Mouse (Mus musculus) A20 (cell line): Measurements from ENCODE around the gene Mknk1.

ENCODE experiments used
- DNase-seq: peaks from one replicate; pipeline ENCODE4 v3.0.0-alpha.2; 2011; ENCODE audit warnings: low read depth, low spot score

The Mknk1 gene

GRCm38 (mm10) chr4:115838696-115839641 is at the start of gene Mknk1:
Gene Mknk1 (plus strand): TSS chr4:115839198.
- DNase-seq, result peak; percentile 99

DNA sequence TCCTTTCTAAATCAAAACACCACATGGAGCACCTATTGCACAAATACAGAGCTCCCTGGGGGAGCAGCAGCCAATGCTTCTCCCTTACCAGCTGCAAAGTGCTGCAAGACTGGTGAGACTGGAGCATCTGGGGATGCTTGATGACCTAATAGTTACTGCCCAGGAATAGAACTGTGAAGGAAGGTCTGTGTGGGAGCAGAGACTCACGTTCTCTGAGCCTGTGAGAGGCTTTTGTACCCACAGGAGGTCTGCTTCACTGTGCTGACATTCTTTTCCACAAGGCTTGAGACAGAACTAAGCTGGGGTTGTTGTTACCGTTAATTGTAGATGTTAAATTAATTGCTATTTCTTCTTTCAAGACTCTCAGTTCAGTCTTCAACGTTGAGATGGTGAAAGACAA is 48.1 kb upstream of the Mknk1 start:
- DNase-seq, result no peak

DNA sequence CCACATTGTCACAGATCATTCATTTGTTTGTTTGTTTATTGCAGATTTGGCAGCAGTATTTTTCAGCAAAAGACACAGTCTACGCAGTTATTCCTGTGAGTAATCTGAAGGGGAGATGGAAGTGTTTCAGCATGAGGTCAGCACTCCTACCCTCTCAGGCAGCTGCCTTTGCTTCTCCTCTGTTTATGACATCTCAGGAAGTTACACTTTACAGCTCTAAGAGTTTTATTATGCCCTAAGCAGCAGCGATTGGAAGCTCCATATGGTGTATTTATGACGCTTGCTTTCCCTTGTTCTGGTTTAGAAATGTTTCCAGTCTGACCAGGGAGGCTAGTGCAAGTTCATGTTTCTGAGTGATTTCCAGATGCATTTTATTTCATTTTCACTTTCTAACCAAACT is 43.6 kb upstream of the Mknk1 start:
- DNase-seq, result no peak

DNA sequence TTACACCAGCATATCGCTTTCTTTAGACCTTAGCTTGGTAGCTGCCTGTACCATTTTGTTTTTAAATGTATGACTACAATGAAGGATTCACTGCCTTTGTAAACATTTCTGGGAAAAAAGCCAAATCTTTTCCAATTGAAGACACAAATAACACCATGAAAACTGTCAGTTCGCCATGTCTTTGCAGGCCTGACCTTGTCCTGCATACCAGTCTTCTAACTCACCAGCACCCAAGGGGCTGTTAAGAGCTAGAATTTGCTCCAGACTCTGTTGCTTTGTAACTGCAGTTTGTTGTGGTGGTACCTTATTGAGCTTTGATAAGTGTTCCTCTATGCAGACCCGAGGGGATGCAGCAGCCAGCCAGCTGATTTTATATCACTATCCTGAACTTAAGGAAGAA is 39.0 kb upstream of the Mknk1 start:
- no peak for DNase-seq

DNA sequence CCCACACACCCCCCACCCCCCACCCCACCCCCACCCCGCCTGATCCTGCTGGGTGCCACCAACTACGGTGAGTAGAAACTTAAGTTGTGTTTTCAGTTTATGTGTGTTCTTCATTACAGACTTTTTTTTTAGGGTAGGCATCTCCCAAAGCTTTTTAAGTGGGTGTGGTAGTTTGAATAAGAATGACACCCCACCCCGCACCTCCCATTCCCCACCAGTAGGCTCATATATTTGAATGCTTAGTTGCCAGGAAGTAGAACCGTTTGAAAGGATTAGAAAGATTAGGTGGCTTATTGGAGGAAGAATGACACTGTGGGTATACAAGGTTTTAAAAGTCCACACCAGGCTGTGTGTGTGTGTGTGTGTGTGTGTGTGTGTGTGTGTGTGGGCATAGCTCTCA is 26.7 kb upstream of the Mknk1 start:
- DNase-seq, result no peak

DNA sequence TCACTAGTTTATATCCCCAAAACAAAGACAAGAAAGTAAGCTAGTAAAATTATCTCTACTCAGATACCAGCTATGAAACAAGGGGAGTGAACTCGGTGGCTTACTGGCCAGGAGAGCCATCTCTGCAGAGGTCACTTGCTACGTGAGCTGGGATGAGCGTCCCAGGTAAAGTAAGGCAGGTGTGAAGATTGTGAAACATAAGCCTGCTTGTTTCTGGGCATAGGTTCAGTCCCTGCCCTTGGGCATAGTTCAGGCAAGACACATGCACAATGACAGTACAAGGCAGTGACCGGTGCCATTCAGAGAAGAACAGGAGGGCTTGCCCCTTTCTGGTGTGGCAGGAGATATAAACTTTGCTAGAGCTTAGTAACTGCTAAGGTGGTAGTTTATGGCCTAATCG is 23.4 kb upstream of the Mknk1 start:
- DNase-seq, result no peak

DNA sequence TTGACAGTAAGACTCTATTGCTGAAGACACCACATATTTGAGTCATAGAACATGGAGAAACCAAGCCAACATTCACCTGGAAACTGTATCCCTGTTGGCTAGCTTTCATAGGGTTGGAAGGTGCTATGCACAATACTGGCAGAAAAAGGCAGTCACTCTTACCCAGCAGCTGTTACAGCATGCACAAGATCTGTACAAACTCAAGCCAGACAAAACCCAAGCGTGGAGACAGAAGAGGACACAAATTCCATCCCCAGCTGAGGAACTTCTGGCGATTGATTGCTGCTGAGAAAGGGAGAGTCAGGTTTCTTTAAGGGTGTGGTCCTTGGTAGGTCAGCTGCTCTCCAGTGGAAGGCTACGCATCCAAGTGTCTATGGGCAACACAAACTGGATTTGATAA is 18.8 kb upstream of the Mknk1 start:
- no peak for DNase-seq

DNA sequence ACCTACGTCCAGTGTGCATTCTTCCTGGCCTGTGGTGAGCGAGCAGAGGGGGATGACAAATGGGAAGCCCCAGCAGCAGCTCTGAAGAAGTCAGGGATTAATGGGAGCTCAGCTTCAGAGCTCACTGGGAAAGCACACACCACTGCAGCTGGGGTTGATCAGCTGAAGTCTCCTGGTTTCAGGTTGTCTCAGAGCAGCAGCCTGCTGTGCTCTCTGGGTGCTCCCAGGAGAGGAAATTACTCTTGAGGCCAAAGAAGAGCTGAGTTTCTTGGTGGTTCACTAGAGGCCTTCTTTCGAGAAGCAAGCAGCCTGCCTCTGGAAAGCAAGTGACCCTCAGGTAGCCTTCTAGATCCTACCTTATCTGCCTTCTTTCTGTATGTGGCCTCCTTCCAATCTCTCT is 18.1 kb upstream of the Mknk1 start:
- DNase-seq, result no peak

GRCm38 (mm10) chr4:115821431-115821830 is 17.6 kb upstream of the Mknk1 start:
- DNase-seq, result no peak

DNA sequence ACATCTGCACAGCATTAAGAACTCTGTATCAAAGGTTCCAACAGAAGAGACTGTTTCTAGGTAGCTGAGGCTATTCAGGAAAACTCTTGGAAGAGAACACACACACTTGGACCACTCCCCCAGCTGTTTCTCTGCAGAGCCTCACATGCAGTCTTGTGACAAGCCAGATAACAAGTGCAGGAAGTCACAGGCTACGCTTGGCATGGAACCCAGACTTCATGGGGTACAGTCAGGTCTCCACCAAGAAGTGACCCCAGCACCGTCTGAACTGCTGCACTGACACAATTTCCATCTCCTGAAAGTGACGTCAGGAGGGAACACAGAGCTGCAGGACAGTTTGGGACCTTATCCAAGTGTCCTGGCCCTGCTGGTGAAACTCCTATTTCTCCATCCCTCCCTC is 17.1 kb upstream of the Mknk1 start:
- no peak for DNase-seq

DNA sequence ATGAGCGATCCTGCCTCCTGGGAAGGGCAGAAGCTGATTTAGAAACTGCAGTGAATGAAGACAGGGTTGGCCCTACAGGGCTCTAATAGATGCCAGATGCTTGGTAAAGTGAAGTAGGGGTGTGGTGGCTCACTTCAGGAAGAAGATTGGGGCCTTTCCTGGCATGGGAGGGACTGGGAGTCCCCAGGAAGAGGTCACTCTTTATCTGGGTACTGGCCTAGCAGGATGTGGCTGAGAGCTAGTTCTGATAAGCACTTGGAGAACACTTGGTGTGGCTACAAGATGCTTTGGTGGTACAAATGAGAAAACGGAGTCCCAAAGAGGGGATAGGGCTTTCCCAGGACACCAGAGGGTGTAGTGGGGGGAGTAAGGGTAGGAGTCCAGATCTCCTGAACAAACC is 14.8 kb upstream of the Mknk1 start:
- no peak for DNase-seq

GRCm38 (mm10) chr4:115825271-115825670 is 13.7 kb upstream of the Mknk1 start:
- no peak for DNase-seq

DNA sequence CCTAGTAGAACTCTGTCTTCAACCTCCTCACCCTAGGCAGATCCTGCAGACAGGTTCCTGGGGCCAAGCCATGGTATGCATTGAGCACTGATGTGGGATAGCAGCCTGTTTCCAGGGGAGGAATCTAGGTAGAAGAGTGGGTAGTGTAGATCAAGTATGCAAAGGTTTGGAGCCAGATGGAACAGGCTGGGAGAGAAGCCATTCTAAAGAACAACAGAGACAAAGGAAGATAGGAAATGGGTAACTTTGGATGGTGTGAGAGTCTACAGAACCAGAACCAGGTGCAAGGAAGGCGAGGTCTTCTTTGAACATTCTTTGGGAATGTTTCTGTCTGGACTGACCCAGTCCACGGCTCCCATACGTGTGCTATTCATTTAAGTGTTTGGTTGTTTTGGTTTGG is 11.9 kb upstream of the Mknk1 start:
- DNase-seq, result no peak

- no peak for DNase-seq
Measured at GRCm38 (mm10) chr4:115827535-115827887, 11.5 kb upstream of the Mknk1 start.

- DNase-seq, result peak; percentile 88
Measured at GRCm38 (mm10) chr4:115827888-115828571, 11.0 kb upstream of the Mknk1 start, which contains the start of gene Mob3c. Gene Mob3c (plus strand): TSS chr4:115828092.

DNA sequence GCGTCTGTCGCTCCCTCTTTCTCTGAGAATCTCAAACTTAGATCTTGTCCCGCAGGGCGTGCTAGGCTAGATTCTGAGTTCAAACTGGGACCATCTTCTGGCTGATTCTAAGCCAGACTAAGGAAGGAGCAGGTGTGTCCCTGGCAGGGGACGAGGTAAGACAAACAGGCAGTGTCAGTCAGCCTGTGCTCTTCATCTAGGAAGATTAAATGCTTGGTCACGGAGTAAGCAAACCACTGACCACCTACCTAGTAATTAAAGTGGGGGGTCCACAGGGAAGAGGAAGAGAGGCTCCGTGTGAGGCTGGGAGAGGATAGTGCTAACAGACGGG is 10.5 kb upstream of the Mknk1 start:
- DNase-seq, result no peak

- DNase-seq, result no peak
Measured at GRCm38 (mm10) chr4:115830491-115830890, 8.5 kb upstream of the Mknk1 start.

GRCm38 (mm10) chr4:115831221-115831620 is 7.8 kb upstream of the Mknk1 start:
- DNase-seq, result no peak

GRCm38 (mm10) chr4:115832040-115832439 is 7.0 kb upstream of the Mknk1 start:
- DNase-seq, result no peak

- DNase-seq, result no peak
Measured at GRCm38 (mm10) chr4:115835576-115835975, 3.4 kb upstream of the Mknk1 start.

DNA sequence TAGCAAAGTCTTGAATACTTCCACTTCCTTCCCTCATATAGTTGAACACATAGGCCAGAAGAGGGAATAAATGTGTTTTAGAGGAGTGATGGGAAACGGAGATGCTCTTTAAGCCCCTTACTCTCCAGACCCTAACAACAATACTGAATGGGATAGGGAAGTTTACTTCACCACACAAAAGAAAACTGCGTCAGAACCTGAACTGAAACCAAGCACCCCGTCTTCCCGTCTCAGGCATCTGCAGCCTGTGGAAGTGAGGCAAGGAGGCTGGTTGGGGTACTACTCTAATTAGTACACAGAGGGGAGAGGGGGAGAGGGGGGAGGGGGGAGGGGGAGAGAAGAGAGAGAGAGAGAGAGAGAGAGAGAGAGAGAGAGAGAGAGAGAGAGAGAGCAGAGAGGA is 802 bp upstream of the Mknk1 start:
- DNase-seq, result peak; percentile 62

- DNase-seq, result no peak
Measured at GRCm38 (mm10) chr4:115839956-115840355, 958 bp downstream of the Mknk1 start.

- DNase-seq, result no peak
Measured at GRCm38 (mm10) chr4:115840842-115841241, 1.8 kb downstream of the Mknk1 start.
